Mouse (Mus musculus) megakaryocyte, embryonic 14.5 days (primary cell): ENCODE data around the gene Nat9.

Experiments used
- FLI1 ChIP-seq: IDR thresholded peaks from 2 replicates; pipeline ENCODE4 v1.6.1; 2012; ENCODE audit warnings: low read length, inconsistent platforms, mixed read lengths
- GATA1 ChIP-seq: IDR thresholded peaks from 3 replicates; pipeline ENCODE4 v1.6.1; 2012; ENCODE audit warnings: mixed read lengths, low read length, inconsistent platforms, borderline replicate concordance

- TF ChIP-seq GATA1 (no peak), FLI1 (no peak)
These were observed 22.7 kb downstream of the Nat9 start for GRCm38 (mm10) chr11:115164976-115165374.
